Mouse (Mus musculus) heart, adult 2 months (tissue): Measurements from ENCODE around the gene Sytl2. TPM values are rescaled to one million over a fixed set of nuclear protein-coding genes. Genes with fewer than 3 reads are reported as not detected.

Experiments used
- DNase-seq, 2 experiments: peaks; one replicate each; pipeline ENCODE4 v3.0.0; 2021
- H3K27ac ChIP-seq: fragments of 200-600 bp; 2 replicates; pipeline ENCODE4 v1.8.1; 2022
- H3K27me3 ChIP-seq: fragments of 200-500 bp; 2 replicates; pipeline ENCODE4 v1.6.1; 2012; ENCODE audit warnings: mild to moderate bottlenecking, low read length, inconsistent platforms, mixed read lengths; ENCODE audit not compliant: control insufficient read depth, insufficient read depth
- H3K36me3 ChIP-seq: fragments of 200-500 bp; 2 replicates; pipeline ENCODE4 v1.6.1; 2012; ENCODE audit warnings: low read length, inconsistent platforms; ENCODE audit not compliant: control insufficient read depth, insufficient read depth
- H3K4me1 ChIP-seq: fragments of 200-500 bp; 2 replicates; pipeline ENCODE4 v1.6.1; 2011; ENCODE audit warnings: low read length; ENCODE audit not compliant: control insufficient read depth, insufficient read depth
- H3K4me3 ChIP-seq: fragments of 200-600 bp; 2 replicates; pipeline ENCODE4 v1.8.1; 2022
- H3K79me2 ChIP-seq: fragments of 200-500 bp; replicated peaks from 2 replicates; pipeline ENCODE4 v1.6.1; 2012; ENCODE audit warnings: mild to moderate bottlenecking, inconsistent platforms, low read length, moderate library complexity, mixed read lengths; ENCODE audit not compliant: control insufficient read depth, insufficient read depth
- H3K9ac ChIP-seq: fragments of 200-500 bp; 2 replicates; pipeline ENCODE4 v1.6.1; 2012; ENCODE audit warnings: low read depth, mild to moderate bottlenecking, control low read depth, inconsistent platforms, low read length, mixed read lengths
- CTCF ChIP-seq: fragments of 200-600 bp; IDR thresholded peaks from 2 replicates; pipeline ENCODE4 v1.8.1; 2022; ENCODE audit warnings: antibody characterized with exemption, mild to moderate bottlenecking, moderate library complexity
- EP300 ChIP-seq: fragments of 200-500 bp; IDR thresholded peaks from 2 replicates; pipeline ENCODE4 v1.6.1; 2011; ENCODE audit warnings: low read depth, low read length, control low read depth; ENCODE audit not compliant: insufficient read depth
- POLR2A ChIP-seq: fragments of 200-500 bp; IDR thresholded peaks from 2 replicates; pipeline ENCODE4 v1.6.1; 2011; ENCODE audit warnings: mild to moderate bottlenecking, low read depth, low read length, control low read depth; ENCODE audit not compliant: insufficient read depth
- WGBS: fragments of 180-500 bp; shearing (Covaris S2); methylation state at CpG from one replicate; pipeline ENCODE4 v1.1.7; 2018; 5-methylcytosine and 5-hydroxymethylcytosine counted together
- intact Hi-C: fragments of 180-260 bp; cut with DNase I; formaldehyde crosslinking; loops from one replicate; pipeline ENCODE4 v1.15.1; 2025
- long read RNA-seq: library from polyadenylated mRNA; stranded (forward); transcript quantifications from one replicate; pipeline ENCODE4 v2.0.0, GENCODE M21; 2021
- polyA plus RNA-seq: library from polyadenylated mRNA; depleted of rRNA; stranded (reverse); fragments of >200 nt; gene quantifications from 2 replicates; pipeline ENCODE4 v1.2.3, GENCODE M21; 2012; rRNA removed
- total RNA-seq, 2 experiments: library from RNA; stranded (reverse); gene quantifications; 2 replicates each; pipeline ENCODE4 v1.2.3; 2021

Sytl2 gene
- 1 to 10 TPM; 2.1 to 3.8 TPM for total RNA-seq
- 3.3 and 4.1 TPM in 2 replicates for polyA plus RNA-seq
- long read RNA-seq = 0 reads

GRCm38 (mm10) chr7:90301942-90302646 lies at the start of gene Sytl2:
TSS of gene Sytl2 (plus strand) at chr7:90302252.
- Histone ChIP-seq H3K9ac (peak within 1 kb of the TSS; percentile 57), H3K27me3 (0 out of 2 replicates have a peak, but pooled peaks cover 2% of the 10 kb centered on the region), H3K36me3 (no peaks in the 10 kb centered on the region), H3K4me3 (peak within 1 kb of the TSS; percentile 52), H3K4me1 (no peaks in the 10 kb centered on the region), H3K79me2 (no peaks in the 10 kb centered on the region), H3K27ac (no peak within 1 kb of the TSS)
- intact Hi-C loops = loop anchor here (5.0 to 10.0 kb wide), 2 partner anchors 70 to 123 kb away; partner anchors contain the start of gene Ccdc89
- WGBS = 2% methylated on average over 43 of the region's 43 CpGs
- no peak for TF ChIP-seq POLR2A
- TF ChIP-seq CTCF = 0 out of 2 replicates have a peak, but pooled peaks have one; percentile 25
- no peak for TF ChIP-seq EP300
- DNase-seq = peak; percentile 69 to 70

GRCm38 (mm10) chr7:90252946-90253345 lies 49.1 kb upstream of the Sytl2 start:
- intact Hi-C loops = no loop called here
- TF ChIP-seq POLR2A (no peak), EP300 (no peak), CTCF (peak; percentile 53)
- no peaks in the 10 kb centered on the region for H3K36me3 ChIP-seq
- no peak overlapping the region for H3K27ac ChIP-seq
- no peaks in the 10 kb centered on the region for H3K4me1 ChIP-seq
- DNase-seq = no peak
- H3K9ac ChIP-seq = no peak overlapping the region
- H3K79me2 ChIP-seq = no peaks in the 10 kb centered on the region
- H3K27me3 ChIP-seq = no peaks in the 10 kb centered on the region
- H3K4me3 ChIP-seq = no peak overlapping the region
- WGBS = 64% methylated on average over 5 of the region's 5 CpGs

GRCm38 (mm10) chr7:90258701-90259100 lies 43.4 kb upstream of the Sytl2 start:
- intact Hi-C loops = no loop called here
- 80% methylated on average over 2 of the region's 2 CpGs for WGBS
- peak overlapping the region; percentile 28 for H3K27ac ChIP-seq

GRCm38 (mm10) chr7:90259899-90260298 lies 42.2 kb upstream of the Sytl2 start:
- TF ChIP-seq CTCF = no peak
- TF ChIP-seq POLR2A = no peak
- TF ChIP-seq EP300 = no peak
- Histone ChIP-seq H3K9ac (no peak overlapping the region), H3K27me3 (no peaks in the 10 kb centered on the region), H3K79me2 (no peaks in the 10 kb centered on the region), H3K4me1 (no peaks in the 10 kb centered on the region; the same call in 1 of the 2 replicates), H3K36me3 (no peaks in the 10 kb centered on the region), H3K27ac (no peak overlapping the region), H3K4me3 (no peak overlapping the region)
- intact Hi-C loops = loop anchor here (10.0 kb wide), 1 partner anchor 755 kb away; no protein-coding TSS in a partner anchor
- WGBS = 85% methylated on average over 2 of the region's 2 CpGs
- DNase-seq = no peak

More at GRCm38 (mm10) chr7:90258701-90259100, 43.4 kb upstream of the Sytl2 start:
- H3K79me2 ChIP-seq = no peaks in the 10 kb centered on the region
- H3K4me3 ChIP-seq = no peak overlapping the region
- TF ChIP-seq POLR2A = no peak
- TF ChIP-seq CTCF = no peak
- no peak for TF ChIP-seq EP300
- H3K9ac ChIP-seq = no peak overlapping the region
- no peaks in the 10 kb centered on the region; the same call in 1 of the 2 replicates for H3K4me1 ChIP-seq
- no peaks in the 10 kb centered on the region for H3K36me3 ChIP-seq
- peak in 1 of 2 experiments; percentile 10 for DNase-seq
- H3K27me3 ChIP-seq = no peaks in the 10 kb centered on the region

- no peaks in the 10 kb centered on the region for H3K27me3 ChIP-seq
- no peak overlapping the region for H3K9ac ChIP-seq
- no peak overlapping the region for H3K4me3 ChIP-seq
- no peak for DNase-seq
- no peaks in the 10 kb centered on the region for H3K36me3 ChIP-seq
- no peak overlapping the region for H3K27ac ChIP-seq
- intact Hi-C loops = loop anchor here (10.0 kb wide), 1 partner anchor 757 kb away; no protein-coding TSS in a partner anchor
- H3K79me2 ChIP-seq = no peaks in the 10 kb centered on the region
- WGBS = 38% methylated on average over 7 of the region's 7 CpGs
- peaks cover 3% of the 10 kb centered on the region; the same call in 1 of the 2 replicates for H3K4me1 ChIP-seq
- TF ChIP-seq EP300 (no peak), CTCF (no peak), POLR2A (no peak)
Observed at GRCm38 (mm10) chr7:90261902-90262599, 40.0 kb upstream of the Sytl2 start.
